Mouse (Mus musculus): ENCODE data around the gene Tor3a. TPM values are rescaled to one million over a fixed set of nuclear protein-coding genes. Genes with fewer than 3 reads are reported as not detected.
A peak's percentile ranks its signal among the peaks of the same experiment; 100 is the strongest.
"Not testable (repeated sequence)": the region's sequence is repeated elsewhere in the genome, so short reads cannot be mapped to it uniquely, and the experiment has no call there.

Tor3a gene
- polyA plus RNA-seq, 1 experiment, result 6.6 TPM

DNA sequence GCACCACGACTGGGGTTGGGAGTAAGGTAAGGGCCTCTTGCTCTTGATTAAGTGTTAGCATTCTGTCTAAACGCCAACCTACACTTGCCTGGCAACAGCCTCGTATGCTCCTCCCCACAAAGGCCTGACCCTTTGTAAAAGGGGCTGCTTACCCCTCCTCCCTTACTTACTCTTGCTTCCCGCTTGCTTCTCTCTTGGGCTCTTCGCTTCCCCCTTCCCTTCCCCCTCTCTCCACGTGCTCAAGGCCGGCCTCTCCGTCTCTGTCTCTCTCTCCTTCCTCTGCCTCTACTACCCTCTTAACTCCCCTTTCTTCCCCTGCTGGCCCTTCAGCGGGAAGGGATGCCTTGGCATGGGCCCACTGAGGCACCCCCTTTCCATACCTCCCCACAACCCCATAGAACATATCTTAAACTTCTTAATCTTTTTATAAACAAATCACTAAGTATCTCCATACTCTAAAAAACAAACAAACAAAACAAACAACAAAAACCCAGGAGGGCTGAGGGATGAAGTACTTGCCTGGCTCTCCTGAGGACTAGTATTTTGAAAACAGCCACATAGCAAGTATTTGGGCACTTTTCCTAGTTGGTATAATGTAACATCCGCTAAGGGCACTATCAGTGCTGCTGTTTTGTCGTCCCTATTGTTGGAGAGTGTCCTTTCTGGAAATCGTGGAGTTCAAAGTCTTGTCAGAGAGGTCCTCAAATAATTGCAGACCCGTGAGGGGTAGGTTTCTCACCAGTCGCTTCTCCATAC is 1.3 kb downstream of the Tor3a start:
- DNase-seq (ENCODE audit: extremely low spot score in 1 of 2, low spot score in 1 of 2), result no peak

DNA sequence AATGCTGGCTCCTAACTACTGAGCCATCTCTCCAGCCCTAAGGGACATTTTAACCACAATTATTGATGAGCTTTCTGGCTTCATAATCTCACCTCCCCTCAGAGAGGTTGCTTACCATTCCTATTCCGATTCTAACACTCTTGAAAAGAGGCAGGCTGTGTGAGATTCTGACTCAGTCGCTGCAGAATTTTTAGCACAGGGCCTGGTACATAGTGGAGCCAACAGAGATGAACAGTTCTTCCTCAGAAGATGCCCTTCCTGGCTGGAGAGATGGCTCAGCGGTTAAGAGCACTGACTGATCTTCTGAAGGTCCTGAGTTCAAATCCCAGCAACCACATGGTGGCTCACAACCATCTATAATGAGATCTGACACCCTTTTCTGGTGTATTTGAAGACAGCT is 2.2 kb downstream of the Tor3a start:
- peak in 1 of 2 experiments; percentile 69 for DNase-seq (ENCODE audit: extremely low spot score in 1 of 2, low spot score in 1 of 2)

GRCm38 (mm10) chr1:156669208-156669983 is 4.8 kb downstream of the Tor3a start:
- DNase-seq (ENCODE audit: extremely low spot score in 1 of 2, low spot score in 1 of 2), result no peak

- DNase-seq (ENCODE audit: extremely low spot score in 1 of 2, low spot score in 1 of 2), result no peak
Observed at GRCm38 (mm10) chr1:156668602-156669001, 5.6 kb downstream of the Tor3a start.

DNA sequence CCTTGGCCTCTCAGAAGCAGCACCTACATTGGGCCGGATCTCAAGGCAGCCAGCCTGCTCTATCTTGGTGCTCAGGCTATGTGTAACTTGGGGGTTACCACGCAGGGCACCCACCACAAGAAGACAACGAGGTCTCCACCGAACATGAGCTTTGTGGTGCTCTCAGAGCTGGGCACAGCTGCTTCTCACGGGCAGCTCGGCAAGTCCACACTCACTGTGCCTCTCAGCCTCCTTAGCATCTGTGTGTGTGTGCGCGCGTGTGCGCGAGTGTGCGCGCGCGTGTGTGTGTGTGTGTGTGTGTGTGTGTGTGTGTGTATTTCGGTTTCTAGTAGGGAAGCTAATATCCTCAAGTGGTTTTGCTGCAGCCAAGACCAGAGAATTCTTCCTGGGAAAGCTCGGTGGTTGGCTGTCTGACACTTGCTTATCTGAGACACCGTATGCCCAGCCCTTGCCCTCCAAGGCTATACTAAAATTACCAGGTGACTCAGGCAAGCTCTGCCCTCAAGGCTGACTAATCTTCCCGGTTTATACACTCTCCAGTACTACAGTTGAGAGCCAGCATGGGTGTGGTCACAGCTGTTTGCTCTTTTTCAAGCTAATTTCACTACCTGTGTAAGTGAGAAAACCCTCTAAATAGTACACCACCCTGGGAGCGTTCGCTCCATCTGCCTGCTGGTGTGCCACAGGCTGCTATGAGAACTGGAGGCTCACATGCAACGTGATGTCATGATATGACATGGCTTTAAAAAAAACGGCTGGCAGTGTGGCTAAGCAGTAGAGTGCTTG is 6.8 kb downstream of the Tor3a start:
- DNase-seq (ENCODE audit: extremely low spot score in 1 of 2, low spot score in 1 of 2), result peak in 1 of 2 experiments; percentile 32

DNA sequence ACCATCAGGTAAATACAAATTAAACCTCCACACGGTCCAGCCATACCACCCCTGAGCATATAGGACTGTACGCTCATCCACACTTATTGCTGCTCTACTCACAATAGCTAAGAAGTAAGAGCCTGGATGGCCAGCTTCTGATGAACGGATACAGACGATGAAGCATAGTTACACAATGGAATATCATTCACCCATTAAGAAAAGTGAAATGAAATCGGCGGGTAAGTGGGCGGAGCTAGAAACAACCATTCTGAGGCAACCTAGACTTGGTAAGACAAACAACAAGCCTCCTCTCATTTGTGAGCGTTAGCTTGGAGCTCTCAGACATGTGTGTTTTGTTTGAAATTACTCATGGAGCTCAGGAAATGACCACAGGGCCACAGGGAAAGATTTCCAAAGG is 8.4 kb downstream of the Tor3a start:
- no peak for DNase-seq (ENCODE audit: extremely low spot score in 1 of 2, low spot score in 1 of 2)

DNA sequence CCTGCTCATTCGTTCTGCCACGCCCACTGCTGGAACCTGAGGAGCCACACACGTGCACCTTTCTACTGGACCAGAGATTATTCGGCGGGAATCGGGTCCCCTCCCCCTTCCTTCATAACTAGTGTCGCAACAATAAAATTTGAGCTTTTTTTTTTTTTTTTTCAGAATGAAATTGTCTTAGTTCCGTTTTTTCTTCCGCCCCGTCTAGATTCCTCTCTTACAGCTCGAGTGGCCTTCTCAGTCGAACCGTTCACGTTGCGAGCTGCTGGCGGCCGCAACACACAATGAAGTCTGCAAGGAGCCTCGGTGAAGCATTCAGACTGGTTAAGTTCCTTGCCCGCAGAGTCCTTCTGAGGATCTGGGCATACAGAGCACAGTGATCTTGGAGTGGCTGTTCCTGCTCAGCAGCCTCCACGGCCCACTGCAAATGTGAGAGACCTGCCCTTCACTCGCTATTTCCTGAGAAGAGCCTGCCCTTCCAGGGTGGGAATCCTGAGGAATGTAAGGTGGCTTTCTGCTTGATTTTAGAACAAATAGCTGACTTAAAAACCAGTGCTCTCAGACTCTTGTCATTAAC is 13.4 kb downstream of the Tor3a start:
- DNase-seq (ENCODE audit: extremely low spot score in 1 of 2, low spot score in 1 of 2), result not testable (repeated sequence)

DNA sequence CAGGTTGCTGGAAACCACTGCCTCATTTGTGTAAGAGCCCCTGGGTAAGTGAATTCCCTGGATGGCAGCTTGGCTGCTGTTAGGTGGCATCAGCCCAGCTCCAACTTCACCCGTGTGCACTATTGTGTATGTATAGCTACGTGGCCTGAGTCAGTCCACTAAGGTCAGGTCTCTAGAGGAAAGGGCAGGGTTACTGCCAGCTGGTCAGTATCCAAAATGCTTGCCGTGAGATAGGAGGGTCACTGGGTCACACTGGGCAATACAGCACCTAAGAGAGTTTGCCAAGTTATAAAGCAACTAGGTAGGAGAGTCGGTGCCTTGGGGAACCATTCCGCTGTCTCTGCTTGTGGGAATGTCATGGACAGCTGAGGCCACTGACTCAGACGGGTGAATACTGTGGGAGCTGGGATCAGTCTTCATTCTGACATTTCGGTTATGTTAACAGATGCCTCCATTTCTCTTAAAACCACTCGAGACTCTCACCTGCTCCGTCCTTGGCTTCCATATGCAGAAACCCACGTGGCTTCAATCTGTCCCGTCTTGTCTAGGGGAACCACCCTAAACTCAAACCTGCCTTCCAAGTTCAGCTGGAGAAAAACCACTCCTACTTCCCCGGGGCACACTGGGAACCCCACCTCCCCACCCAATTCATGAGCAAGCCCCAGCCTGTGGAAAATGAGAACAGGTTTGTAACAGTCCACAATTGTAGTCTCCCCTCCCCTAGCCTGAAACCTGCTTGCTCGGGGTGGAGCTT is 14.1 kb downstream of the Tor3a start:
- DNase-seq (ENCODE audit: extremely low spot score in 1 of 2, low spot score in 1 of 2), result no peak

- DNase-seq (ENCODE audit: extremely low spot score in 1 of 2, low spot score in 1 of 2), result no peak
Observed at GRCm38 (mm10) chr1:156658676-156659075, 15.5 kb downstream of the Tor3a start.

GRCm38 (mm10) chr1:156657523-156657922 is 16.6 kb downstream of the Tor3a start:
- no peak for DNase-seq (ENCODE audit: extremely low spot score in 1 of 2, low spot score in 1 of 2)

GRCm38 (mm10) chr1:156654735-156655530 is 19.2 kb downstream of the Tor3a start:
- no peak for DNase-seq (ENCODE audit: extremely low spot score in 1 of 2, low spot score in 1 of 2)

DNA sequence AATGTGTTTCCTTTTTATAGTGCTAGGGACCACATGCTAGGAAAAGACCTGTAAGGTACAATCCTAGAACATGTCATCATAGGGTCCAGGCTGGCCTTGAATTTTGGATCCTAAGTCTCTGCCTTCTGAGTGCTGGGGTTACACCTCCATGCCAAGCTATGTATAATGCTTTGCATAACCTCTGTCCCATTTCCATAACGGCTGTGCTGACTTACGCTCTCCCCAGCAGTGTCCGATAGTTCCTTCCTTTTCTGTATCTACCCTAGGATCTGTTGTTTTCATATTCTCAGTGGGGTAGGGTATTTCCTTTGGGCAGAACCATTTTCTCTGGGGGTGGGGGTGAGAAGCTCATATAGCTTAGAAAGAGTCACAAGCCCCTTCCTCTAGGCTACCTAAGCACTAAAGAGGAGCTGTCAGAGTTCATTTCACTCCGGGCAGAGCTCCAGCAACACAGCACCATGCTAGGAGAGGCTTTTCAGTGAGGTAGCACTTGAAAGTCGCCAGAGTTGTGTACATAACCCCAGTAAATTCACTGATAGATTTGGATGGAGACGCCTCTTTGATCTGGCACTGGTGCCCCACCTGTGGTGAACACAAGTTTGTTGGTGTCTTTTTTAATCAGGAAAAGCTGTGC is 21.9 kb downstream of the Tor3a start:
- DNase-seq (ENCODE audit: extremely low spot score in 1 of 2, low spot score in 1 of 2), result no peak

DNA sequence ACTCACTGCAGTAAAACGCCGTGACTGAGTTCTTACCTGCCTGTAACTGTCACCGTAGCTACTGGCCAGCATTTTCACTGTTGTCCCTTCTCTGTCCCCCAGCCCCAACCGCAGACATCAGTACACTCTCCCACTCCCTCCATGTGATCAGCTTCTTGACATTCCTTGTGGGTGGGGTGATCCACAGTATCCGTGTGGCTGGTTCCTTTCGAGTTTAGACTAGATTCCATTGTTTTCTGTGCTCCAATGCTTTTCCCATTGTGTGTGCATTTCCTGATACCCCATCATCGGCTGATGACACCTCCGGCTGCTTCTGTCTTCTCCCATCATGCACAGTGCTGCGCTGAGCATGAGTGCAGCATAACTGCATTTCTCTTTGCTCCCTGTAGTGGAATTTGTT is 23.5 kb downstream of the Tor3a start:
- no peak for DNase-seq (ENCODE audit: extremely low spot score in 1 of 2, low spot score in 1 of 2)

DNA sequence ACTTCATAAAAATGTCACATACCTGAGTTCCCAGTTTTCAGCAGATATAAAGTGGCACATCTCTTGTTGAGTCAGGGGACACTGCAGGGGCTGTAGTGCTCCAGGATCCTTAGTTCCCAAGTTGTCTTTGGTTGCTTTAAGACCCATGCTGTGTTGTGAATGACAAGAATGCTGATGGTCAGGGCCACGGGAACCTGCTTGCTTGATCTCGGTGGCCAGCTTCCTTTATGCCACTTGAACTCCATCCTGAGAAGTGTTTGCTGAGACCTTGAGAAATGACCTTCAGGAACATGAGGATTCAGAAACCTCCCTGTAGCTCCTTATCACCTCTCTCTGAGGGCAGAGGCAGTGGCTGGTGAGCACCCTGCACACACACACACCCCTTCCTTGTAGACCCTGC is 25.5 kb downstream of the Tor3a start:
- DNase-seq (ENCODE audit: extremely low spot score in 1 of 2, low spot score in 1 of 2), result no peak

GRCm38 (mm10) chr1:156645971-156646370 is 28.2 kb downstream of the Tor3a start:
- DNase-seq (ENCODE audit: extremely low spot score in 1 of 2, low spot score in 1 of 2), result no peak

DNA sequence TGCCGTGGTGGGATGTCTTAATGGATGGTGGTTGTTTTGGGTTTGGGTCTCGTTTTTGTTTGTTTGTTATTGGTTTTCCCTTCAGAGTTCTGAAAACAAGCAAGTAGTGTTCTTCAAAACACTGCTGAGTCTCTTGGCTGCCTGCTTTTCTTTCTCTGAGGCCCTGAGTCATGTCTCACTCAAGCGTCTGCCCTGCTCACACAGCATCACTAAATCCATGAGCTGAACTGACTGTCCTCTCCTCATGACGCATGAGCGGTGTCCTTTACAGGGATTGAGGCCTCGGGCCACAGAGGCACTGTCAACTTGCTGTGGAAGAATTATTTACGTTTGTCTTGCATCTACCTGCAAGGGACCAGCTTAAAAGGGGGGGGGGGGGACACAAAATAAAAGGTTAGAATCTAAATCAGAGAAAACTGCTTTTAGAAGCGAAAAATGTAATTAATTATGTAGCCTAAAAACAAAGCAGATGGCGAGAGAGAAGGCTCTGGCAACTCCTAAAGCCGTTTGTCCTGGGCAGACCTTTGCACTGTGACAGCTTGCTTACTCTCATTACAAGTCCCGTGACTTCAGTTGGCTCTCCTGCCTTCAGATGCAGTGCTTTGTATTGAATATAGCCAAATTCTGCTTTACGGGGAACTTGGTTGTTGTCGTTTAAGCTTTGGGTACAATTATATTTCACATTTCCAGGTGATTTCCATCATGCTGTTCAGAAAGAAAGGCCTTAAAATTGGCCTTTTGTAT is 29.2 kb downstream of the Tor3a start:
- DNase-seq (ENCODE audit: extremely low spot score in 1 of 2, low spot score in 1 of 2), result no peak

DNA sequence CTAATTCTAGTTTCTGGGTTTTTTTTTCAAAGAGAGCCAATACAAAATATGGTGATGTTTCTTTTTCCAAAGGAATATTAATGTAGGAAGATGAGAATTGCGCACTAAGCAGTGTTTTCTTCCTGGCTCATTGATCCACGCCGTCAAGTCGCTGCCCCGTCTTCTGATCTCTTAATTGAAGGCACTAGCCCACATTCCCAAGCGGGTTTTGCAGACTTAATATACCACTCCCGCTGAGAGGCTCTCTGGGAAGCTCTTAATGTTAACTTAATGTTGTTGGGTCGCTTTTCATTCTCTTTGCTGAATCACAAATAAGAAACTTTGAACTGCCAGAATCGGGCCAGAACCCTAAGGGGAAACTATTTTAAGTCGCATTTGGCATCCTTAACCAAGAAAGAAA is 30.1 kb downstream of the Tor3a start:
- DNase-seq (ENCODE audit: extremely low spot score in 1 of 2, low spot score in 1 of 2), result no peak

DNA sequence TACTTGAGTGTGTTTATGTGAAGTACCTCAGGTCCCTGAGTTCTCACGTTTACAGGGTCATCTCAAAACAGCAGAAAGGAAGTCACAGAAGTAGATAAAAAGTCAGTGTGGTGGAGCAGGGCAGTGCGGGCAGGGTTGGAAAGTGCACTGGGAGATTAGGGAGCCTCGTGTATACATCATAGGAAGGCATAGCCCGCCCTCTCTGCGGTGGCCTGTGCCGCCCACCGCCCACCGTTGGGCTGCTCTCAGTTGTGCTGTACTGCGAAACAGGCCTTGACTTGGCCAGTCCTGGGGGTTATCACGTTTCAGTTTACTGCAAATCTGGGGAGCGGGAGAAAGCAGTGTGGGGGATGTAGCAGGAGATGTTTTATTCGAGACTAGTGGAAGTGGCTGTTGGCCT is 31.3 kb downstream of the Tor3a start:
- DNase-seq (ENCODE audit: extremely low spot score in 1 of 2, low spot score in 1 of 2), result no peak
